Mouse (Mus musculus): Measurements from ENCODE around the gene Pck2. TPM values are rescaled to one million over a fixed set of nuclear protein-coding genes. Genes with fewer than 3 reads are reported as not detected.

The Pck2 gene
- polyA plus RNA-seq, 1 experiment from 2014 or later = 25.4 TPM

- Histone ChIP-seq H3K27me3 (replicated peaks) (no peaks in the 10 kb centered on the region), H3K4me2 (no peak overlapping the region), H3K4me3 (no peak overlapping the region), H3K9ac (no peak overlapping the region), H3K27ac (no peak overlapping the region), H3K36me3 (replicated peaks) (peaks cover 3% of the 10 kb centered on the region; the same call in 1 of the 2 replicates), H3K9me3 (no peaks in the 10 kb centered on the region), H3K4me1 (peaks cover 20% of the 10 kb centered on the region)
- 95% methylated on average over 12 of the region's 12 CpGs for WGBS
- ATAC-seq (replicated peaks) = no peak
Observed at GRCm38 (mm10) chr14:55542268-55542667, 2.2 kb downstream of the Pck2 start.

- no peak overlapping the region for H3K4me3 ChIP-seq
- H3K27me3 ChIP-seq (replicated peaks) = no peaks in the 10 kb centered on the region
- no peak overlapping the region for H3K4me2 ChIP-seq
- ATAC-seq (replicated peaks) = no peak
- H3K36me3 ChIP-seq (replicated peaks) = peaks cover 16% of the 10 kb centered on the region; the same call in 1 of the 2 replicates
- peaks cover 20% of the 10 kb centered on the region for H3K4me1 ChIP-seq
- 74% methylated on average over 9 of the region's 9 CpGs for WGBS
- no peak overlapping the region for H3K9ac ChIP-seq
- no peaks in the 10 kb centered on the region for H3K9me3 ChIP-seq
- no peak overlapping the region for H3K27ac ChIP-seq
Observed at GRCm38 (mm10) chr14:55544334-55544733, 4.3 kb downstream of the Pck2 start.

- no peak overlapping the region for H3K9ac ChIP-seq
- no peaks in the 10 kb centered on the region for H3K27me3 ChIP-seq (replicated peaks)
- no peak overlapping the region for H3K4me3 ChIP-seq
- H3K4me1 ChIP-seq = no peaks in the 10 kb centered on the region
- 79% methylated on average over 6 of the region's 6 CpGs for WGBS
- H3K9me3 ChIP-seq = no peaks in the 10 kb centered on the region
- no peak for ATAC-seq (replicated peaks)
- H3K36me3 ChIP-seq (replicated peaks) = 0 out of 2 replicates have a peak, but pooled peaks cover 16% of the 10 kb centered on the region
- H3K27ac ChIP-seq = no peak overlapping the region
- H3K4me2 ChIP-seq = no peak overlapping the region
Observed at GRCm38 (mm10) chr14:55550191-55550590, 10.1 kb downstream of the Pck2 start.

GRCm38 (mm10) chr14:55551347-55551746 is 11.3 kb downstream of the Pck2 start:
- no peak overlapping the region for H3K9ac ChIP-seq
- no peaks in the 10 kb centered on the region for H3K4me1 ChIP-seq
- ATAC-seq (replicated peaks) = no peak
- H3K4me3 ChIP-seq = no peak overlapping the region
- no peaks in the 10 kb centered on the region for H3K27me3 ChIP-seq (replicated peaks)
- no peak overlapping the region for H3K27ac ChIP-seq
- H3K4me2 ChIP-seq = no peak overlapping the region
- 63% methylated on average over 5 of the region's 5 CpGs for WGBS
- H3K36me3 ChIP-seq (replicated peaks) = 0 out of 2 replicates have a peak, but pooled peaks cover 12% of the 10 kb centered on the region
- no peaks in the 10 kb centered on the region for H3K9me3 ChIP-seq

- no peak overlapping the region for H3K27ac ChIP-seq
- 0 out of 2 replicates have a peak, but pooled peaks cover 12% of the 10 kb centered on the region for H3K36me3 ChIP-seq (replicated peaks)
- WGBS = 83% methylated on average over 8 of the region's 8 CpGs
- H3K4me1 ChIP-seq = peaks cover under 1% of the 10 kb centered on the region; the same call in 1 of the 2 replicates
- no peak overlapping the region for H3K9ac ChIP-seq
- no peaks in the 10 kb centered on the region for H3K9me3 ChIP-seq
- no peak overlapping the region for H3K4me3 ChIP-seq
- H3K4me2 ChIP-seq = no peak overlapping the region
- no peaks in the 10 kb centered on the region for H3K27me3 ChIP-seq (replicated peaks)
- no peak for ATAC-seq (replicated peaks)
Observed at GRCm38 (mm10) chr14:55551794-55552193, 11.7 kb downstream of the Pck2 start.

GRCm38 (mm10) chr14:55554635-55555034 is 14.6 kb downstream of the Pck2 start:
- H3K27me3 ChIP-seq (replicated peaks) = no peaks in the 10 kb centered on the region
- no peak for ATAC-seq (replicated peaks)

GRCm38 (mm10) chr14:55555788-55556187 is 15.7 kb downstream of the Pck2 start:
- H3K9ac ChIP-seq = no peak overlapping the region
- WGBS = 78% methylated on average over 3 of the region's 3 CpGs
- H3K4me2 ChIP-seq = no peak overlapping the region
- no peak overlapping the region for H3K4me3 ChIP-seq
- ATAC-seq (replicated peaks) = no peak
- no peaks in the 10 kb centered on the region for H3K9me3 ChIP-seq
- H3K36me3 ChIP-seq (replicated peaks) = no peaks in the 10 kb centered on the region
- peaks cover 9% of the 10 kb centered on the region for H3K4me1 ChIP-seq
- H3K27me3 ChIP-seq (replicated peaks) = no peaks in the 10 kb centered on the region
- H3K27ac ChIP-seq = no peak overlapping the region

More at GRCm38 (mm10) chr14:55554635-55555034, 14.6 kb downstream of the Pck2 start:
- Histone ChIP-seq H3K4me1 (peaks cover 9% of the 10 kb centered on the region), H3K4me3 (no peak overlapping the region), H3K9me3 (no peaks in the 10 kb centered on the region), H3K36me3 (replicated peaks) (no peaks in the 10 kb centered on the region), H3K9ac (no peak overlapping the region), H3K27ac (no peak overlapping the region), H3K4me2 (no peak overlapping the region)

GRCm38 (mm10) chr14:55557003-55557402 is 16.9 kb downstream of the Pck2 start:
- Histone ChIP-seq H3K4me2 (no peak overlapping the region), H3K27ac (no peak overlapping the region), H3K9me3 (no peaks in the 10 kb centered on the region), H3K4me3 (no peak overlapping the region), H3K9ac (no peak overlapping the region), H3K36me3 (replicated peaks) (no peaks in the 10 kb centered on the region), H3K27me3 (replicated peaks) (no peaks in the 10 kb centered on the region), H3K4me1 (peaks cover 20% of the 10 kb centered on the region)
- ATAC-seq (replicated peaks) = no peak
- WGBS = 32% methylated on average over 5 of the region's 5 CpGs

- 89% methylated on average over 3 of the region's 3 CpGs for WGBS
- Histone ChIP-seq H3K27me3 (replicated peaks) (no peaks in the 10 kb centered on the region), H3K9me3 (no peaks in the 10 kb centered on the region), H3K9ac (no peak overlapping the region), H3K4me3 (no peak overlapping the region), H3K4me1 (peaks cover 26% of the 10 kb centered on the region), H3K27ac (no peak overlapping the region), H3K36me3 (replicated peaks) (no peaks in the 10 kb centered on the region), H3K4me2 (no peak overlapping the region)
- ATAC-seq (replicated peaks) = no peak
Observed at GRCm38 (mm10) chr14:55557587-55557986, 17.5 kb downstream of the Pck2 start.

GRCm38 (mm10) chr14:55558740-55559448 is 18.8 kb downstream of the Pck2 start:
- Histone ChIP-seq H3K27ac (peak overlapping the region; percentile 99; the same call in 1 of the 2 replicates), H3K36me3 (replicated peaks) (no peaks in the 10 kb centered on the region), H3K4me1 (peaks cover 29% of the 10 kb centered on the region), H3K4me2 (peak overlapping the region; percentile 73), H3K27me3 (replicated peaks) (no peaks in the 10 kb centered on the region), H3K9ac (0 out of 2 replicates have a peak overlapping the region, but pooled peaks have one; percentile 87), H3K9me3 (no peaks in the 10 kb centered on the region), H3K4me3 (peak overlapping the region; percentile 57)
- WGBS = 60% methylated on average over 6 of the region's 6 CpGs
- ATAC-seq (replicated peaks) = no peak

GRCm38 (mm10) chr14:55559799-55560201 is 19.7 kb downstream of the Pck2 start, which contains the start of gene Dcaf11:
Gene Dcaf11 (plus strand): TSS chr14:55560006.
- Histone ChIP-seq H3K4me2 (peak within 1 kb of the TSS; percentile 73), H3K36me3 (replicated peaks) (peaks cover 1% of the 10 kb centered on the region; the same call in 1 of the 2 replicates), H3K9ac (peak within 1 kb of the TSS; percentile 87), H3K27ac (peak within 1 kb of the TSS; percentile 99), H3K9me3 (no peaks in the 10 kb centered on the region), H3K4me1 (peaks cover 29% of the 10 kb centered on the region), H3K27me3 (replicated peaks) (no peaks in the 10 kb centered on the region), H3K4me3 (peak within 1 kb of the TSS; percentile 57)
- peak; percentile 85 for ATAC-seq (replicated peaks)
- under 1% methylated on average over 27 of the region's 27 CpGs for WGBS

GRCm38 (mm10) chr14:55560202-55561073 is 20.4 kb downstream of the Pck2 start, which contains the start of gene A730061H03Rik:
Gene A730061H03Rik (minus strand): TSS chr14:55560406.
- Histone ChIP-seq H3K4me1 (peaks cover 29% of the 10 kb centered on the region), H3K27me3 (replicated peaks) (no peaks in the 10 kb centered on the region), H3K4me3 (peak within 1 kb of the TSS; percentile 57), H3K9me3 (no peaks in the 10 kb centered on the region), H3K27ac (peak within 1 kb of the TSS; percentile 99), H3K36me3 (replicated peaks) (peaks cover 7% of the 10 kb centered on the region), H3K4me2 (peak within 1 kb of the TSS; percentile 73), H3K9ac (peak within 1 kb of the TSS; percentile 87)
- under 1% methylated on average over 51 of the region's 51 CpGs for WGBS
- ATAC-seq (replicated peaks) = peak; percentile 98
